Mouse (Mus musculus) myocyte (in vitro differentiated cells): ENCODE data around the gene Asic2.

ENCODE experiments used
- MAX ChIP-seq: IDR thresholded peaks from one replicate; pipeline ENCODE4 v1.6.1; 2011; ENCODE audit warnings: low read depth, mild to moderate bottlenecking, control low read depth
- POLR2A ChIP-seq: IDR thresholded peaks from one replicate; pipeline ENCODE4 v1.6.1; 2011; ENCODE audit warnings: low read depth, mild to moderate bottlenecking, control low read depth, moderate library complexity; ENCODE audit not compliant: insufficient read length
- REST ChIP-seq: IDR thresholded peaks from one replicate; pipeline ENCODE4 v1.6.1; 2011; ENCODE audit warnings: mild to moderate bottlenecking, control low read depth, moderate library complexity; ENCODE audit not compliant: insufficient read depth, insufficient read length
- TCF12 ChIP-seq: IDR thresholded peaks from one replicate; pipeline ENCODE4 v1.6.1; 2011; ENCODE audit warnings: mild to moderate bottlenecking, control low read depth; ENCODE audit not compliant: poor library complexity, insufficient read depth, severe bottlenecking
- USF1 ChIP-seq: IDR thresholded peaks from one replicate; pipeline ENCODE4 v1.6.1; 2011; ENCODE audit warnings: low read depth, mild to moderate bottlenecking, control low read depth, moderate library complexity

DNA sequence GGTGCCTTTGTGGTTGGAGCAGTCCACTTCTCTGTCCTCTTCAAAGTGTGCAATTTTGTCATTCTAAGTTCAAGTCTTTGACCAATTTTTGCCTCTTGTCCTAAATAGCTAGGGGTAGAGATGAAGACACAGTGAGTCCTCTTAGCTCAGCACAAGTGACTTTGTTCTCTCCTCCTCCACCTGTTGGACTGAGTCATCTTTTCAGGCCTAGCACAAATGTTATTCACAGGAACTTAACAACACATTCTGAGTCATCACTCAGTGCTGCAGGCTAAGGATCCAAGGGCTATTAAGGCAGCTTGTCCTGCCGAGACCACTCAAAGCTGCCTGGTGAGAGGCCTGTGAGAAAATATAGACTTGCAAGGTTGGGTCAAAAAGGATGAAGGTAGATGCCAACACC lies 705.1 kb downstream of the Asic2 start:
- no peak for TF ChIP-seq USF1
- no peak for TF ChIP-seq MAX
- TF ChIP-seq TCF12: no peak
- TF ChIP-seq REST: no peak
- no peak for TF ChIP-seq POLR2A
